Mouse (Mus musculus) lung, postnatal 25 days (tissue): Measurements from ENCODE around the gene Tubg2.

Source experiments
- DNase-seq: peaks from one replicate; pipeline ENCODE4 v3.0.0; 2022; ENCODE audit warnings: low spot score

Gene Tubg2

GRCm38 (mm10) chr11:101194643-101195042, 38.9 kb downstream of the Tubg2 start:
- no peak for DNase-seq

DNA sequence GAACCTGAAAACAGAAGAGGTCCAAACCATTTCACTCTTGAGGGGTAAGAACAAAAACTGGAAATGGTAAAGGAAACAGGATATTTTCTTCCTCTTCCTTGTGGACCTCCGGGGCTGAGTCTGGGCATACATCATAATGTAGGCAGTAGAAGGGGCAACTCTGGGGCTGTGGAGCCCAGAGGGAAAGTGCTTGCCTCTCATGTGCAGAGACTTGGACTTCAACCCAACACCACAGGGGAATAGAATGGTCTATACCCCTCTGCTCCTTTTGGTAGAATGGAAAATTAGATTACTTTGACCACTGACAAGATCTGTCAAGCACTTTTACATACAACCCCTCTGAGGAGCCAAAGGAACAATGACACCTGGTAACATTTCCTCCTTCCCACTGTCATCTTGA, 39.4 kb downstream of the Tubg2 start:
- DNase-seq = no peak

DNA sequence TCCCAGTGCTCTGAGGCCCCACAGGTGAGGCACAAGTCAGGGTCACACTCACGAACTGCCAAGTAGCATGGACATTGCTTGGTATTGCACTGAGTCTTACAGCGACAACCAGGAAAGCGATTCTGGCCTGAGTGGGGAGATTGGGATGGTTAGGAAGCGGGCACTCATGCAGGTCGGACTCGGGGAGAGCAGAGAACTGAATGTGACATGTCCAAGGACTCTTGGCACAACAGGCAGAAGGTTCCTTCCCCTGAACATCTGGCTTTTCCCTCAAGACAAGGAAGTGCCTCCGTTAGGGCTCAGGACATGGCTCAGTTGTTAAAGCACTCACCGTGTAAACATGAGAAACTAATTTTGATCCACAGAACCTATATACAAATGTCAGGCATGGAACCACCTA, 39.9 kb downstream of the Tubg2 start:
- no peak for DNase-seq

DNA sequence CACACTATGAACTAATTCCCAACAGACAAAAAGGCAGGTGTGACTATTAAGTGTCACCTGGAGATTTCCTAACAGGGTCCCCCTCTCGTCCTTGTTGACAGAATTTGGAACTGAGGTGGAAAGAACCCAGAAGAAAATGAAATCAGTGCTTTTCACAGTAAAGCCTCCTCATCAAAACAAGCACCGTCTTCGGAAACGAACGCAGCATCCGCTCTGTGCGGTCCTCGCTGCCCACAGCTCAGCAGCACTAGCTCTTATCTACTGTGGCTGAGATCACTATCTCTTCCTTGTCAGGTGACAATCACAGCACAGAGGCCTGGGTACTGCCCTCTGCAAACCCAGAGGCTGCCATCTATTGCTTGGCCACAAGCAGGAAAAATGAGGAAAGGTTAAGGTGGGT, 40.5 kb downstream of the Tubg2 start:
- DNase-seq = no peak

GRCm38 (mm10) chr11:101199555-101199954, 43.8 kb downstream of the Tubg2 start:
- no peak for DNase-seq

- no peak for DNase-seq
Observed at GRCm38 (mm10) chr11:101200986-101201385, 45.3 kb downstream of the Tubg2 start.
